Mouse (Mus musculus) liver (tissue): ENCODE data around the gene Hist1h4f.

Source experiments
- DNase-seq: peaks from one replicate; pipeline ENCODE4 v3.0.0-alpha.2; 2020; ENCODE audit warnings: mixed read lengths

Hist1h4f gene

DNA sequence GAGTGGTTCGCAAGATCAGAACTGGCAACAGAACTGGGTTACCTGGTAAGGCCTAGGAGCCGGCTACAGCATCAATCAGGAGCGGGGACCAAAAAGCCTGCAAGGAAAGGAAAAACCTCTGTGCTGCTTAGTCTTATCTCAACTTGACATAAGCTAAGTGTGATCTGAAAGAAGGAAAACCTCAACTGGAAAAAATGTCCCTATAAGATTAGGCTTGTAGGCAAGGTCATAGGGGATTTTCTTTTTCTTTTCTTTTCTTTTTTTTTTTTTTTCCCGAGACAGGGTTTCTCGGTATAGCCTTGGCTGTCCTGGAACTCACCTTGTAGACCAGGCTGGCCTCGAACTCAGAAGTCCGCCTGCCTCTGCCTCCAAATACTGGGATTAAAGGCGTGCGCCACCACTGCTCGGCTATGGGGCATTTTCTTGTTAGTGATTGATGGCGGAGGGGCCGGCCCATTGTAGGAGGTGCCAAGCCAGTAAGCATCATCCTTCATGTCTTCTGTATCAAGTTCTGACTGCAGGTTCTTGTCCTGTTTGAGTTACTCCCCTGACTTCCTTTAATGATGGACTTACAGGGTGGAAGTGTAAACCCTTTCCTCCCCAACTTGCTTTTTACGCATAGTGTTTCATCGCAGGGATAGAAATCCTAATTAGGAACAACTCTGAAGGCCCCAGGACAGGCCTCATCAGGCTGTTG lies 44.5 kb downstream of the Hist1h4f start:
- peak; percentile 79 for DNase-seq

DNA sequence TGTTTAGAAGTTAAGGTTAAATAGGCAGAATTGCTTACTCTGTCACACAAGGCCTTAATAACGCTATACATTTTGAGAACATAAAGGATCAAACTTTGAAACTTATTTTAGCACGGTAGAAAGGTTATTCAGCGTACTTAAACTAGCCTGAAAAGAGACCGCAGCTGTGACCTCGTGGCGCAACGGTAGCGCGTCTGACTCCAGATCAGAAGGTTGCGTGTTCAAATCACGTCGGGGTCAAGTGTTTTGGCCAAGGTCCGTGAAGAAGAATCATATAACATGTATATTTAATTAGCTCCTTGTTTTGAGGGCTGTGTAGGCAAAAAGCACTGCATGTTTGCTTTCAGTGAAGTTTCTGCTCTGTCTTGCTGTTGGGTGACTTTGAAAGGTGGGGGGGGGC lies 45.1 kb downstream of the Hist1h4f start:
- DNase-seq: peak; percentile 82

DNA sequence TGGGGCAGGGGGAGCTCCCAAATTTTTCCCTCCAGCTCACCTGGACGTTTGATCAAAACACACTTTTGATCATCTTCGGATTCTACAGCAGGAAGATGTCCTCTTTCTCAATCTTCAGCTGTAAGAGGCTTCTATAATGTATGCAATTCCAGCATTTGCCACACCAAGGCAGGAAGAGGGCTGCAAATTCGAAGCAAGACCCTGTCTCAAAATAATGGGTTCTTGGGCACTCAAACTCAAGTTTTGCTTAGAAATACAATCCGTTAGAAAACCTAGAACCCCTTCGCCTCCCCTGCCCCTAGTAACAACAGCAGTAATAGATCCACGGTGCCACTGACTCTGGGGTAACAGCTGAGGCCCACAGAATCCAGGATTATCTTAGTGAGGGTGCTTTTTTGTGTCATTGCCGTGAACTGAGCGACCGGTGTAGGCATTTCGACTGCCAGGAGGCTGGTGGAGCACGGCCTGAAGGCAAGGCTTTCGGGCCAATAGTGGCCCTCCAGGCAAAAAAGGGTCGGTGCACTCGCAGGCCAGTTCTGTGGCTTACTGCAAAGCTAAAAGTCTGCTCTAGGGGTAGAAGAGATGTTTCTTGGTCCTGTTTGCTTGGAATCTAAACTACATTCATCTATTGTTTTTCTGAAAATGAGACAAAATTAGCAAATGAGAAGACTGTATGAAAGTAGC lies 45.6 kb downstream of the Hist1h4f start:
- DNase-seq: peak; percentile 62

DNA sequence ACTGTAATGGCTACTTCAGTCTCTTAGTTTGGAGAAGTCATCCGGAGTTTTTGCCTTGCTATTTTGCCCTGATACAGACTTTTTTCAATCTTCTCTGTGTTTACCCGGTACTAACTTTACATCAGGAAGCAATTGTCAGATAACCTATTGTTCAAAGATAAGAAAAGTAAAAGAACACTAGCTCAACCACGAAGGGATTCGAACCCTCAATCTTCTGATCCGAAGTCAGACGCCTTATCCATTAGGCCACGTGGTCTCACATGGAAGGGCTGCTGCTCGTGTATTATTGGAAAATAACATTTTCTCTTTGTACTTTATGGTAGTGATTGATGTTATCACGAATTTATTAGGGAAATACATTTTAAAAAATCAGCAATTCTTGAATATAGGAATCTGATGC lies 47.7 kb downstream of the Hist1h4f start:
- DNase-seq: peak; percentile 74

DNA sequence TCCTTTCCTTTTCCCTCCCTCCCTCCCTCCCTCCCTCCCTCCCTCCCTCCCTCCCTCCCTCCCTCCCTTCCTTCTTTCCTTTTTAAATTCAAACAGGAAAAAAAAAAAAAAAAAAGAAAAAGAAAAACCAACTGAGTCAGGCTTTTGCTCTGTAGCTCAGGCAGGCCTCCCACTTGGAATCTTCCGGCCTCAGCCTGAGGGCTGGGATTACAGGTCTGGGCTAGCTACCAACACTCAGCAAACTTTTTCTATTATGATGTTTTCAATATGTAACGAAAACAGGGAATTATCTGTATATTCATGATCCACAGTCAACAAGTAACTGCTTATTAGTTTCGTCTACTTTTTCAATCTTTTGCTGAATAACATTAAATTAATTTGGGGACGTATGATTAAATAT lies 48.5 kb downstream of the Hist1h4f start:
- no peak for DNase-seq

DNA sequence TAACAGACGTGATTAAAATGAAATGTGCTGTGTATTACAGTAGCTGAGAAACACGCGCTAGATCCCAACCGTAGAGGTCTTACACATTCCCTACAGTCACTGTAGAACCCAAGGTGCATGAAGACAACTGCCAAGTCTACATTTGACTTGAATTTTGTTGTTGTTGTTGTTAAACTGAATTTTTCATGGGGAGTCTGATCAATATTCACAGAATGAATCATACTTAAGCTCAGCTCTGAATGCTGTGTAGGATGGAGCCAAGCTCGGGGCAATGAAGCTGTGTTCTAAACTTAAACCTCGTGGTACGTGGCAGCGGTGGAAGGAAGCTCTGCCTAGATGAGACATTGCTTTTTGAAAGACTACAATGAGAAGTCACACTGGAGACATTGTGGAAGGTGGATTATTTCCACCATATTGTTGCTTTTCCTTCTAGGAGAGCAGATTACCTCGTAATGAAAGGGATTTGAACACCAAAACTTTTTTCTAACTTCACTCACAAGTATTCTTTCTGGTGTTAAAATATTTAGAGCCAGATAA lies 49.3 kb downstream of the Hist1h4f start:
- no peak for DNase-seq

DNA sequence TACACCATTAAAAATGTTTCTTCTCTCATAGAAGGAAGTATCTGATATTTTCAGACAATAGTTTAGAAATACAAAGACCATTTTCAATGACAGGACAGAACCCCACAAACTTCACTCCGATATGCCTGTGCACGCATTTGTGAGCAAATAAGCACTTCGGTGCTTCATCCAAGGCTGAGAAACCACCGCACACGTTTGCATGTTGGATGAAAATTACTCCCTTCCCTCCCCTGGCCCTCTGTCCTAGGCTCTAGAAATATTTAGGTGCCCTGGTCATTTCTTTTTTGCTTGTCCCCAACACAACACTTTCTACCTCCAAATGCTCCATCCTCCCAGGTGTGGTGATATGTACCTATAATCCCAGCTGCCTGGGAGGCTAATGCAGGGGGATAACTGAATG lies 49.9 kb downstream of the Hist1h4f start:
- no peak for DNase-seq
